13 mouse cellular contexts compared by ENCODE assay signal in genomic region chr12:71543571-71544119, GRCm38 (mm10).
DNase-seq lines count a peak whose midpoint lies in the region; ATAC-seq and TF ChIP-seq lines count a peak whose summit lies in the region.
"Had no signal": no experiment of that assay in that cellular context is flagged by ENCODE, and none has a peak within 500 bp of the region (broad histone marks: within the 10 kb centered on the region; RNA-seq: fewer than 3 reads in every experiment).

No protein-coding gene starts in this region.

- H3K4me1 ChIP-seq in heart, embryonic 10.5 days, result peaks cover 14% of the 10 kb centered on the region
- peaks cover 2% of the 10 kb centered on the region; the same call in 1 of the 2 replicates for H3K4me1 ChIP-seq in midbrain, embryonic 11.5 days (ENCODE audit: control insufficient read depth, insufficient read depth, low read length)
- peaks cover 19% of the 10 kb centered on the region for H3K4me1 ChIP-seq in midbrain, embryonic 13.5 days (replicated peaks)
- H3K4me1 ChIP-seq in embryonic fibroblast, embryonic 13.5 days (ENCODE audit: control insufficient read depth, insufficient read depth, low read length), result peaks cover 13% of the 10 kb centered on the region

- no peak overlapping the region for H3K4me3 ChIP-seq in heart, embryonic 10.5 days
- H3K4me3 ChIP-seq in midbrain, embryonic 11.5 days (ENCODE audit: low read depth, low read length), result no peak overlapping the region
- no peak overlapping the region for H3K4me3 ChIP-seq in midbrain, embryonic 13.5 days (replicated peaks)
- H3K4me3 ChIP-seq in embryonic fibroblast, embryonic 13.5 days (ENCODE audit: insufficient read depth, low read length), result no peak overlapping the region
- H3K4me3 ChIP-seq: limb, embryonic 12.5 days; midbrain, embryonic 12.5 days had no signal

- intact Hi-C loops in heart, postnatal 10 days (cut with DNase I), result no loop called here

- TF ChIP-seq POLR2A in embryonic fibroblast, embryonic 13.5 days (IDR thresholded peaks at IDR 0.05; ENCODE audit: low read depth, low read length), result no peak

- no peaks in the 10 kb centered on the region for H3K27me3 ChIP-seq in heart, embryonic 10.5 days (ENCODE audit: insufficient read depth, poor library complexity, severe bottlenecking)
- no peaks in the 10 kb centered on the region for H3K27me3 ChIP-seq in midbrain, embryonic 11.5 days (ENCODE audit: control insufficient read depth, insufficient read depth, low read length)
- no peaks in the 10 kb centered on the region for H3K27me3 ChIP-seq in midbrain, embryonic 13.5 days
- H3K27me3 ChIP-seq: limb, embryonic 12.5 days; midbrain, embryonic 12.5 days had no signal

- peak overlapping the region; percentile 72; the same call in 1 of the 2 replicates for H3K27ac ChIP-seq in heart, embryonic 10.5 days
- H3K27ac ChIP-seq in midbrain, embryonic 11.5 days (ENCODE audit: low read depth, low read length), result no peak overlapping the region
- H3K27ac ChIP-seq in midbrain, embryonic 13.5 days, result no peak overlapping the region
- H3K27ac ChIP-seq in embryonic fibroblast, embryonic 13.5 days (ENCODE audit: insufficient read depth, low read length), result peak overlapping the region; percentile 42; the same call in 1 of the 2 replicates
- H3K27ac ChIP-seq: midbrain, embryonic 12.5 days had no signal

- 60% methylated on average over 7 of the region's 7 CpGs for WGBS in heart, embryonic 10.5 days
- 78% methylated on average over 7 of the region's 7 CpGs for WGBS in midbrain, embryonic 11.5 days
- 79% methylated on average over 7 of the region's 7 CpGs for WGBS in midbrain, embryonic 13.5 days

- H3K9ac ChIP-seq in midbrain, embryonic 11.5 days (ENCODE audit: low read length), result no peak overlapping the region
- H3K9ac ChIP-seq in midbrain, embryonic 13.5 days (replicated peaks), result no peak overlapping the region
- H3K9ac ChIP-seq: limb, embryonic 12.5 days; midbrain, embryonic 12.5 days had no signal

- H3K9me3 ChIP-seq in heart, embryonic 10.5 days, result no peaks in the 10 kb centered on the region
- H3K9me3 ChIP-seq in midbrain, embryonic 11.5 days (ENCODE audit: control insufficient read depth, low read length), result no peaks in the 10 kb centered on the region
- no peaks in the 10 kb centered on the region for H3K9me3 ChIP-seq in midbrain, embryonic 13.5 days
- H3K9me3 ChIP-seq: limb, embryonic 12.5 days; midbrain, embryonic 12.5 days had no signal

- H3K36me3 ChIP-seq in heart, embryonic 10.5 days, result no peaks in the 10 kb centered on the region
- no peaks in the 10 kb centered on the region for H3K36me3 ChIP-seq in midbrain, embryonic 11.5 days (ENCODE audit: control insufficient read depth, insufficient read depth, low read length)
- H3K36me3 ChIP-seq in midbrain, embryonic 13.5 days, result no peaks in the 10 kb centered on the region
- H3K36me3 ChIP-seq: limb, embryonic 12.5 days; midbrain, embryonic 12.5 days had no signal

- no peak for ATAC-seq in midbrain, embryonic 11.5 days (ENCODE audit: low FRiP score)
- no peak for ATAC-seq in midbrain, embryonic 13.5 days
- ATAC-seq: intestine, embryonic 16.5 days had no signal

- no peak for DNase-seq in heart, embryonic 10.5 days (ENCODE audit: low spot score)
- DNase-seq in heart, postnatal 10 days, result no peak
- peak; percentile 60 for DNase-seq in midbrain, embryonic 11.5 days (ENCODE audit: low spot score, missing footprints)
- DNase-seq in brain, adult 2 months (ENCODE audit: low read depth, low spot score), result peak; percentile 56
- no peak for DNase-seq in layer of hippocampus, adult 11-12 months (ENCODE audit: low spot score)
- DNase-seq: kidney, postnatal 14 days; lung, adult 2 months; right cerebral cortex, postnatal 4 days had no signal

- TF ChIP-seq CTCF in embryonic fibroblast, embryonic 13.5 days (IDR thresholded peaks at IDR 0.05; ENCODE audit: borderline replicate concordance, insufficient read depth, low read length), result no peak

- H3K4me2 ChIP-seq in midbrain, embryonic 11.5 days, result no peak overlapping the region
- no peak overlapping the region for H3K4me2 ChIP-seq in midbrain, embryonic 13.5 days (replicated peaks)
- H3K4me2 ChIP-seq: limb, embryonic 12.5 days; midbrain, embryonic 12.5 days had no signal

Comparison
In these comparisons a context has a peak if more than half of its experiments do, and no peak if none do; other contexts are left out.
1. DNase-seq: peak in midbrain, embryonic 11.5 days (single experiment) and brain, adult 2 months (single experiment); none in heart, embryonic 10.5 days (single experiment), heart, postnatal 10 days (0 of 2) and layer of hippocampus, adult 11-12 months (single experiment).
2. H3K27ac ChIP-seq: peak in heart, embryonic 10.5 days (single experiment) and embryonic fibroblast, embryonic 13.5 days (single experiment); none in midbrain, embryonic 11.5 days (single experiment) and midbrain, embryonic 13.5 days (single experiment).